Mouse (Mus musculus) heart, postnatal 0 days (tissue): ENCODE data around the gene Hapln2. TPM values are rescaled to one million over a fixed set of nuclear protein-coding genes. Genes with fewer than 3 reads are reported as not detected.

Experiments used
- ATAC-seq: fragments of 200-750 bp; cut with Nextera tagmentation; 2 replicates; pipeline ENCODE4 v1.8.0; 2017; ENCODE audit warnings: low read depth, moderate number of reproducible peaks, moderate library complexity; ENCODE audit not compliant: insufficient read depth
- DNase-seq: peaks from one replicate; pipeline ENCODE4 v3.0.0-alpha.2; 2016; ENCODE audit warnings: low spot score
- H3K27ac ChIP-seq: fragments of 300-500 bp; sonication (generic); 2 replicates; pipeline ENCODE4 v1.5.1; 2014; ENCODE audit warnings: low read depth, mild to moderate bottlenecking
- H3K27me3 ChIP-seq: fragments of 300-500 bp; sonication (generic); 2 replicates; pipeline ENCODE4 v1.6.1; 2014; ENCODE audit warnings: low read length, mixed read lengths; ENCODE audit not compliant: control insufficient read depth, insufficient read depth
- H3K36me3 ChIP-seq: fragments of 300-500 bp; sonication (generic); replicated peaks from 2 replicates; pipeline ENCODE4 v1.6.1; 2014; ENCODE audit warnings: low read length, mixed read lengths; ENCODE audit not compliant: control insufficient read depth, insufficient read depth
- H3K4me1 ChIP-seq: fragments of 300-500 bp; sonication (generic); 2 replicates; pipeline ENCODE4 v1.6.1; 2014; ENCODE audit warnings: antibody characterized with exemption; ENCODE audit not compliant: control insufficient read depth, insufficient read depth
- H3K4me2 ChIP-seq: fragments of 300-500 bp; sonication (generic); 2 replicates; pipeline ENCODE4 v1.6.1; 2014; ENCODE audit warnings: low read depth, mild to moderate bottlenecking, low read length, moderate library complexity
- H3K4me3 ChIP-seq: fragments of 300-500 bp; sonication (generic); 2 replicates; pipeline ENCODE4 v1.5.1; 2014; ENCODE audit warnings: low read depth, low read length
- H3K9ac ChIP-seq: fragments of 300-500 bp; sonication (generic); replicated peaks from 2 replicates; pipeline ENCODE4 v1.6.1; 2014; ENCODE audit warnings: low read depth, low read length, mixed read lengths
- H3K9me3 ChIP-seq: fragments of 300-500 bp; sonication (generic); replicated peaks from 2 replicates; pipeline ENCODE4 v1.6.1; 2016; ENCODE audit warnings: low read length; ENCODE audit not compliant: control insufficient read depth
- CTCF ChIP-seq: IDR thresholded peaks from 2 replicates; pipeline ENCODE4 v1.5.1; 2016; ENCODE audit warnings: antibody characterized with exemption, control low read depth, low read depth
- EP300 ChIP-seq: IDR thresholded peaks from 2 replicates; pipeline ENCODE4 v1.6.1; 2016; ENCODE audit warnings: antibody characterized with exemption, low read depth
- WGBS: fragments of 180-500 bp; shearing (Covaris S2); extraction: QIAGEN DNeasy Blood & Tissue Kit; methylation state at CpG from one replicate; pipeline ENCODE4 v1.1.7; 2014; 5-methylcytosine and 5-hydroxymethylcytosine counted together
- polyA plus RNA-seq: library from polyadenylated mRNA; unstranded; fragments of >200 nt; fragmentation: Nextera tagmentation; extraction: Ambion mirVana; gene quantifications from 2 replicates; pipeline ENCODE4 v1.2.1, GENCODE M21; 2015
- total RNA-seq: library from RNA; depleted of rRNA; stranded (reverse); fragments of >200 nt; gene quantifications from 2 replicates; pipeline ENCODE4 v1.2.3, GENCODE M21; 2014; ENCODE audit warnings: low replicate concordance

Gene Hapln2
- total and polyA plus RNA-seq, 2 experiments from 2014 or later, result 0.15 TPM; not detected in 1

- no peak for TF ChIP-seq CTCF
- TF ChIP-seq EP300, result no peak
These were observed 46.7 kb downstream of the Hapln2 start for GRCm38 (mm10) chr3:87980728-87981127.

DNA sequence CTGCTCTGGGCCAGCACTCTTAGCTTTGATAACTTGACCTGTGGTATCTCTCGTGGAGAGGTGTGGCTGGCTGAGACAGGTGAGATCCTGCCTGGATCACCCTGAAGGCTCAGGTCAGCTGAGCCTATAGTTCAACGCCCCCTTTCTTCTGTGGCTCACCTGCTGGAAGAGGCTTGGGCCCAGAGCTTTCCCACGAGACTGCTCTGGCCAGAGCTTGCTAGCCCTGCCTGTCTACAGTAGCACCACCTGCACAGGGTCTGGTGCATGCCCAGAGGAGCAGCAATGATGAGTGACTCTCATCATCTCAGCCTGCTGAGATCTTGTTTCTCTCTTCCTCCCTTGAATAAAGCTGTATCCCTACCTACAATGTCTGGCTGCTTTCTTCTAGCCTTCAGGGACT, 47.3 kb downstream of the Hapln2 start:
- no peak for DNase-seq
- TF ChIP-seq EP300, result no peak
- TF ChIP-seq CTCF, result no peak
- no peak for ATAC-seq
- no peaks in the 10 kb centered on the region for H3K9me3 ChIP-seq
- no peak overlapping the region for H3K9ac ChIP-seq
- H3K27me3 ChIP-seq, result no peaks in the 10 kb centered on the region
- H3K36me3 ChIP-seq, result no peaks in the 10 kb centered on the region
- H3K4me3 ChIP-seq, result no peak overlapping the region
- WGBS, result 70% methylated on average over 3 of the region's 3 CpGs
- H3K27ac ChIP-seq, result no peak overlapping the region
- H3K4me2 ChIP-seq, result no peak overlapping the region
- H3K4me1 ChIP-seq, result peaks cover 32% of the 10 kb centered on the region

More at GRCm38 (mm10) chr3:87980728-87981127, 46.7 kb downstream of the Hapln2 start:
- WGBS, result 76% methylated on average over 5 of the region's 5 CpGs
- no peaks in the 10 kb centered on the region for H3K9me3 ChIP-seq
- H3K27me3 ChIP-seq, result no peaks in the 10 kb centered on the region
- H3K4me3 ChIP-seq, result no peak overlapping the region
- peaks cover 39% of the 10 kb centered on the region for H3K4me1 ChIP-seq
- no peak overlapping the region for H3K4me2 ChIP-seq
- DNase-seq (no peak), ATAC-seq (no peak)
- no peaks in the 10 kb centered on the region for H3K36me3 ChIP-seq
- no peak overlapping the region for H3K9ac ChIP-seq
- H3K27ac ChIP-seq, result no peak overlapping the region

DNA sequence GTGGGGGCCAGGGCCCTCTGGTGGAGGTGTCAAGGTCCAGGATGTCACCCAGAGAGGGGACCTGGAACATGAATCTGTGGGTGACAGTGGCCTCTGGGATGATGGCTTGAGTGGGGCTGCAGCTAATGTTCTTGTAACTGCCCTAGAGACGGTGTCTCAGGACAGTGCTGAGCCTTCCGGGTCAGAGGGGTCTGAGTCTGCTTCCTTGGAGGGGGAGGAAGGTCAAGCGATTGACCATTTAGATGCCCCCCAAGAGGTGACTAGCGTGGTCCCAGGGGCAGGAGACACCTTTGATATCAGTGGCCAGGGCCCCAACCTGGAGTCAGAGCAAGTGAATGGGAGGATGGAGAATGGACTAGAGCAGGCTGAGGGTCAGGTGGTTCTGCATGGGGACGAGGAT, 47.9 kb downstream of the Hapln2 start:
- Histone ChIP-seq H3K9me3 (no peaks in the 10 kb centered on the region), H3K4me2 (no peak overlapping the region), H3K4me1 (peaks cover 30% of the 10 kb centered on the region), H3K4me3 (no peak overlapping the region), H3K9ac (no peak overlapping the region), H3K36me3 (no peaks in the 10 kb centered on the region), H3K27ac (no peak overlapping the region), H3K27me3 (no peaks in the 10 kb centered on the region)
- 73% methylated on average over 5 of the region's 5 CpGs for WGBS
- DNase-seq, result no peak
- TF ChIP-seq EP300 (no peak), CTCF (no peak)
- no peak for ATAC-seq

- Histone ChIP-seq H3K9ac (0 out of 2 replicates have a peak overlapping the region, but pooled peaks have one; percentile 8), H3K4me1 (0 out of 2 replicates have a peak, but pooled peaks cover 11% of the 10 kb centered on the region), H3K36me3 (no peaks in the 10 kb centered on the region), H3K4me2 (peak overlapping the region; percentile 73), H3K27ac (no peak overlapping the region), H3K9me3 (no peaks in the 10 kb centered on the region), H3K4me3 (peak overlapping the region; percentile 59), H3K27me3 (peaks cover 28% of the 10 kb centered on the region)
- DNase-seq (no peak), ATAC-seq (no peak)
- WGBS, result 48% methylated on average over 12 of the region's 12 CpGs
- TF ChIP-seq EP300, result no peak
- TF ChIP-seq CTCF, result no peak
These were observed 52.9 kb downstream of the Hapln2 start for GRCm38 (mm10) chr3:87974381-87974987.

- WGBS, result 55% methylated on average over 14 of the region's 14 CpGs
- TF ChIP-seq EP300 (no peak), CTCF (no peak)
- Histone ChIP-seq H3K4me1 (0 out of 2 replicates have a peak, but pooled peaks cover 11% of the 10 kb centered on the region), H3K9ac (0 out of 2 replicates have a peak overlapping the region, but pooled peaks have one; percentile 8), H3K27me3 (peaks cover 28% of the 10 kb centered on the region), H3K27ac (peak overlapping the region; percentile 14), H3K36me3 (no peaks in the 10 kb centered on the region), H3K9me3 (no peaks in the 10 kb centered on the region), H3K4me2 (peak overlapping the region; percentile 73), H3K4me3 (peak overlapping the region; percentile 59)
- ATAC-seq (no peak), DNase-seq (no peak)
These were observed 53.6 kb downstream of the Hapln2 start for GRCm38 (mm10) chr3:87973593-87974380.
